Mouse (Mus musculus) stomach, embryonic 16.5 days (tissue): ENCODE measurements around the gene Mrps21. TPM values are rescaled to one million over a fixed set of nuclear protein-coding genes. Genes with fewer than 3 reads are reported as not detected.

Experiments
- ATAC-seq: fragments of 200-750 bp; cut with Nextera tagmentation; 2 replicates; pipeline ENCODE4 v1.8.0; 2017; ENCODE audit warnings: moderate number of reproducible peaks, moderate TSS enrichment; ENCODE audit not compliant: insufficient read depth, low FRiP score
- H3K27ac ChIP-seq: fragments of 300-500 bp; sonication (generic); 2 replicates; pipeline ENCODE4 v1.5.1; 2014; ENCODE audit warnings: low read length
- H3K27me3 ChIP-seq: fragments of 300-500 bp; sonication (generic); 2 replicates; pipeline ENCODE4 v1.6.1; 2014; ENCODE audit warnings: low read length, control low read depth, mixed read lengths; ENCODE audit not compliant: control insufficient read depth, insufficient read depth
- H3K36me3 ChIP-seq: fragments of 300-500 bp; sonication (generic); 2 replicates; pipeline ENCODE4 v1.6.1; 2014; ENCODE audit warnings: low read length; ENCODE audit not compliant: control insufficient read depth, insufficient read depth
- H3K4me1 ChIP-seq: fragments of 300-500 bp; sonication (generic); 2 replicates; pipeline ENCODE4 v1.6.1; 2014; ENCODE audit warnings: low read length, control low read depth, mixed read lengths; ENCODE audit not compliant: control insufficient read depth, insufficient read depth
- H3K4me2 ChIP-seq: fragments of 300-500 bp; sonication (generic); 2 replicates; pipeline ENCODE4 v1.6.1; 2014; ENCODE audit warnings: low read depth, low read length, mixed read lengths
- H3K4me3 ChIP-seq: fragments of 300-500 bp; sonication (generic); replicated peaks from 2 replicates; pipeline ENCODE4 v1.5.1; 2014; ENCODE audit warnings: mild to moderate bottlenecking, low read length
- H3K9ac ChIP-seq: fragments of 300-500 bp; sonication (generic); 2 replicates; pipeline ENCODE4 v1.6.1; 2014; ENCODE audit warnings: low read length
- H3K9me3 ChIP-seq: fragments of 300-500 bp; sonication (generic); replicated peaks from 2 replicates; pipeline ENCODE4 v1.6.1; 2016; ENCODE audit warnings: low read length, control low read depth; ENCODE audit not compliant: control insufficient read depth
- WGBS: fragments of 180-500 bp; shearing (Covaris S2); extraction: QIAGEN DNeasy Blood & Tissue Kit; methylation state at CpG from one replicate; pipeline ENCODE4 v1.1.7; 2014; 5-methylcytosine and 5-hydroxymethylcytosine counted together
- polyA plus RNA-seq: library from polyadenylated mRNA; unstranded; fragments of >200 nt; fragmentation: Nextera tagmentation; extraction: Ambion mirVana; gene quantifications from 2 replicates; pipeline ENCODE4 v1.2.1, GENCODE M21; 2015

Mrps21 gene
- polyA plus RNA-seq, 1 experiment from 2014 or later, result 321 TPM

GRCm38 (mm10) chr3:95879063-95879462 is 7.7 kb upstream of the Mrps21 start:
- Histone ChIP-seq H3K4me3 (no peak overlapping the region), H3K9ac (no peak overlapping the region), H3K9me3 (no peaks in the 10 kb centered on the region), H3K4me1 (peaks cover 4% of the 10 kb centered on the region; the same call in 1 of the 2 replicates), H3K27me3 (no peaks in the 10 kb centered on the region), H3K4me2 (no peak overlapping the region), H3K27ac (no peak overlapping the region), H3K36me3 (no peaks in the 10 kb centered on the region)
- ATAC-seq, result no peak
- 90% methylated on average over 4 of the region's 4 CpGs for WGBS

GRCm38 (mm10) chr3:95872048-95872447 is 729 bp upstream of the Mrps21 start:
- WGBS, result 64% methylated on average over 7 of the region's 7 CpGs
- no peaks in the 10 kb centered on the region for H3K9me3 ChIP-seq
- no peaks in the 10 kb centered on the region for H3K27me3 ChIP-seq
- H3K36me3 ChIP-seq, result 0 out of 2 replicates have a peak, but pooled peaks cover 3% of the 10 kb centered on the region
- no peak for ATAC-seq
- H3K27ac ChIP-seq, result no peak overlapping the region
- peak overlapping the region; percentile 75 for H3K4me3 ChIP-seq
- H3K4me1 ChIP-seq, result peaks cover 10% of the 10 kb centered on the region
- peak overlapping the region; percentile 71 for H3K9ac ChIP-seq
- peak overlapping the region; percentile 65 for H3K4me2 ChIP-seq

- Histone ChIP-seq H3K4me3 (peak overlapping the region; percentile 75), H3K9ac (peak overlapping the region; percentile 88), H3K27me3 (no peaks in the 10 kb centered on the region), H3K4me1 (peaks cover 10% of the 10 kb centered on the region), H3K9me3 (no peaks in the 10 kb centered on the region), H3K4me2 (peak overlapping the region; percentile 65), H3K27ac (peak overlapping the region; percentile 84), H3K36me3 (0 out of 2 replicates have a peak, but pooled peaks cover 3% of the 10 kb centered on the region)
- peak; percentile 26 for ATAC-seq
- WGBS, result 5% methylated on average over 15 of the region's 15 CpGs
Observed at GRCm38 (mm10) chr3:95870976-95871375, 343 bp downstream of the Mrps21 start.

GRCm38 (mm10) chr3:95867408-95867807 is 3.9 kb downstream of the Mrps21 start:
- 0 out of 2 replicates have a peak, but pooled peaks cover 8% of the 10 kb centered on the region for H3K36me3 ChIP-seq
- H3K9ac ChIP-seq, result no peak overlapping the region
- peaks cover 9% of the 10 kb centered on the region for H3K4me1 ChIP-seq
- no peak overlapping the region for H3K27ac ChIP-seq
- no peaks in the 10 kb centered on the region for H3K9me3 ChIP-seq
- H3K4me3 ChIP-seq, result no peak overlapping the region
- no peak overlapping the region for H3K4me2 ChIP-seq
- no peaks in the 10 kb centered on the region for H3K27me3 ChIP-seq
- 88% methylated on average over 2 of the region's 2 CpGs for WGBS
- ATAC-seq, result no peak

GRCm38 (mm10) chr3:95866071-95866470 is 5.2 kb downstream of the Mrps21 start:
- Histone ChIP-seq H3K36me3 (0 out of 2 replicates have a peak, but pooled peaks cover 8% of the 10 kb centered on the region), H3K4me2 (no peak overlapping the region), H3K4me1 (peaks cover 4% of the 10 kb centered on the region), H3K9ac (no peak overlapping the region), H3K9me3 (no peaks in the 10 kb centered on the region), H3K4me3 (no peak overlapping the region), H3K27ac (no peak overlapping the region), H3K27me3 (no peaks in the 10 kb centered on the region)
- 84% methylated on average over 5 of the region's 5 CpGs for WGBS
- ATAC-seq, result no peak

- ATAC-seq, result no peak
- peaks cover 4% of the 10 kb centered on the region for H3K4me1 ChIP-seq
- no peak overlapping the region for H3K4me2 ChIP-seq
- H3K4me3 ChIP-seq, result no peak overlapping the region
- WGBS, result 83% methylated on average over 20 of the region's 20 CpGs
- H3K27ac ChIP-seq, result no peak overlapping the region
- H3K9ac ChIP-seq, result no peak overlapping the region
- H3K36me3 ChIP-seq, result 0 out of 2 replicates have a peak, but pooled peaks cover 8% of the 10 kb centered on the region
- no peaks in the 10 kb centered on the region for H3K27me3 ChIP-seq
- H3K9me3 ChIP-seq, result no peaks in the 10 kb centered on the region
Observed at GRCm38 (mm10) chr3:95865571-95865970, 5.7 kb downstream of the Mrps21 start.

- 0 out of 2 replicates have a peak, but pooled peaks cover 8% of the 10 kb centered on the region for H3K36me3 ChIP-seq
- H3K4me2 ChIP-seq, result no peak overlapping the region
- no peak overlapping the region for H3K9ac ChIP-seq
- H3K4me1 ChIP-seq, result no peaks in the 10 kb centered on the region
- H3K4me3 ChIP-seq, result no peak overlapping the region
- no peaks in the 10 kb centered on the region for H3K9me3 ChIP-seq
- 68% methylated on average over 5 of the region's 5 CpGs for WGBS
- no peak for ATAC-seq
- no peaks in the 10 kb centered on the region for H3K27me3 ChIP-seq
- no peak overlapping the region for H3K27ac ChIP-seq
Observed at GRCm38 (mm10) chr3:95865050-95865449, 6.3 kb downstream of the Mrps21 start.

- no peak overlapping the region for H3K27ac ChIP-seq
- 66% methylated on average over 7 of the region's 7 CpGs for WGBS
- ATAC-seq, result no peak
- H3K4me1 ChIP-seq, result no peaks in the 10 kb centered on the region
- H3K4me3 ChIP-seq, result no peak overlapping the region
- 0 out of 2 replicates have a peak, but pooled peaks cover 5% of the 10 kb centered on the region for H3K36me3 ChIP-seq
- no peaks in the 10 kb centered on the region for H3K27me3 ChIP-seq
- no peak overlapping the region for H3K9ac ChIP-seq
- no peaks in the 10 kb centered on the region for H3K9me3 ChIP-seq
- no peak overlapping the region for H3K4me2 ChIP-seq
Observed at GRCm38 (mm10) chr3:95863578-95863977, 7.7 kb downstream of the Mrps21 start.

GRCm38 (mm10) chr3:95861796-95862195 is 9.5 kb downstream of the Mrps21 start:
- ATAC-seq, result no peak
- H3K27me3 ChIP-seq, result no peaks in the 10 kb centered on the region

More at GRCm38 (mm10) chr3:95861796-95862195, 9.5 kb downstream of the Mrps21 start:
- no peaks in the 10 kb centered on the region for H3K4me1 ChIP-seq
- 46% methylated on average over 2 of the region's 2 CpGs for WGBS
- no peak overlapping the region for H3K27ac ChIP-seq
- H3K4me2 ChIP-seq, result no peak overlapping the region
- no peaks in the 10 kb centered on the region for H3K9me3 ChIP-seq
- H3K36me3 ChIP-seq, result 0 out of 2 replicates have a peak, but pooled peaks cover 5% of the 10 kb centered on the region
- no peak overlapping the region for H3K9ac ChIP-seq
- no peak overlapping the region for H3K4me3 ChIP-seq
